Mouse (Mus musculus) thymus, adult 2 months (tissue): ENCODE results near the gene Pth2r. TPM values are rescaled to one million over a fixed set of nuclear protein-coding genes. Genes with fewer than 3 reads are reported as not detected.

Source experiments
- DNase-seq: peaks from one replicate; pipeline ENCODE4 v3.0.0; 2021
- H3K27ac ChIP-seq: fragments of 200-500 bp; 2 replicates; pipeline ENCODE4 v1.5.1; 2012; ENCODE audit warnings: low read length, control low read depth; ENCODE audit not compliant: control insufficient read depth, insufficient read depth
- H3K27me3 ChIP-seq: fragments of 200-500 bp; 2 replicates; pipeline ENCODE4 v1.6.1; 2012; ENCODE audit warnings: mild to moderate bottlenecking, low read length, moderate library complexity, mixed read lengths; ENCODE audit not compliant: control insufficient read depth, insufficient read depth
- H3K36me3 ChIP-seq: fragments of 200-500 bp; 2 replicates; pipeline ENCODE4 v1.6.1; 2012; ENCODE audit warnings: mild to moderate bottlenecking, low read length, moderate library complexity; ENCODE audit not compliant: control insufficient read depth, insufficient read depth
- H3K4me1 ChIP-seq: fragments of 200-500 bp; replicated peaks from 2 replicates; pipeline ENCODE4 v1.6.1; 2012; ENCODE audit warnings: low read length; ENCODE audit not compliant: control insufficient read depth, insufficient read depth
- H3K4me3 ChIP-seq: fragments of 200-500 bp; 2 replicates; pipeline ENCODE4 v1.5.1; 2012; ENCODE audit warnings: mild to moderate bottlenecking, low read length, control low read depth, moderate library complexity; ENCODE audit not compliant: control insufficient read depth, insufficient read depth
- CTCF ChIP-seq: fragments of 200-500 bp; IDR thresholded peaks from 2 replicates; pipeline ENCODE4 v1.5.1; 2012; ENCODE audit warnings: mild to moderate bottlenecking, control low read depth, low read length, moderate library complexity, borderline replicate concordance; ENCODE audit not compliant: control insufficient read depth, poor library complexity, insufficient read depth; ENCODE audit errors: extremely low read depth
- POLR2A ChIP-seq: fragments of 200-500 bp; IDR thresholded peaks from 2 replicates; pipeline ENCODE4 v1.6.1; 2012; ENCODE audit warnings: mild to moderate bottlenecking, low read length, control low read depth, moderate library complexity; ENCODE audit not compliant: control insufficient read depth, poor library complexity, insufficient read depth; ENCODE audit errors: extremely low read depth
- WGBS: fragments of 180-500 bp; shearing (Covaris S2); methylation state at CpG from one replicate; pipeline ENCODE4 v1.1.7; 2018; 5-methylcytosine and 5-hydroxymethylcytosine counted together
- polyA plus RNA-seq: library from polyadenylated mRNA; depleted of rRNA; stranded (reverse); fragments of >200 nt; gene quantifications from 2 replicates; pipeline ENCODE4 v1.2.3, GENCODE M21; 2012

Pth2r gene
- polyA plus RNA-seq, 1 experiment: 0.13 TPM

DNA sequence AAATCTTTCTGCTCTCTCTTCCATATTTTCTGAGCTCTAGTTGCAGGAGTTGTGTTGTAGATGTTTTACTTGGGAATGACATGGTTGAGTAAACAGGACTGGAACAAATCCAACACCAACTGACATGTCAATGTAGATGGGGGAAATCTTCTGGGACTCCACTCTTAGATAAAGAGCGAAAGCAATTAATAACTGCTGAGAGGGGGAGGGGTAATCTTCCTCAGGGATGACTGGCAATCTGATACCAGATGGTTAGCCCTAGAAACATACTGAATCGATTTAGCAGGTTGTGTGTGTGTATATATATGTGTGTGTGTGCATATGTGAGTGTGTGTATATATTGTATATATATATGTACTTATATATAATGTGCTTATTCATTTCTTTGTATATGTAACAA lies 58.4 kb downstream of the Pth2r start:
- Histone ChIP-seq H3K4me3 (no peak overlapping the region), H3K27me3 (no peaks in the 10 kb centered on the region), H3K36me3 (no peaks in the 10 kb centered on the region), H3K27ac (no peak overlapping the region), H3K4me1 (no peaks in the 10 kb centered on the region)
- DNase-seq: no peak
- 78% methylated on average over 2 of the region's 2 CpGs for WGBS
- TF ChIP-seq CTCF (no peak), POLR2A (no peak)

DNA sequence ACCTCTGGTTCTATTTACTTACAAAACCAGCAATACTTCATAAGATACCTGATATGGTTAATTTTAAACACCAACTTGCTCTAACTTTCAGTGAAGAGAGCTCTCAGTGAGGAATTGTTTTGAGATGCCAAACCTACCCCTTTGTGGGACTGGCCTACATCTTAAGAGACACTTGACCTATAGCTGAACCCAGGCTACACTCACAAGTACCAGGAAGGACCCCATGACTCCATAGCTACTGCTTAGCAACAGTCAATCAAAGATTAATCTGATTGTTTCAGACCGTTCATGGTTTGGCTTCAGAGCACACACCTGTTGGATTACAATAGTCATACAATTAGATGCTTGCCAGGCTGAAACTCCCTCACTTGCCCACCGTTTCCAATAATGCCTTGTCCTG lies 71.1 kb downstream of the Pth2r start:
- no peak for DNase-seq
- 85% methylated on average over 2 of the region's 2 CpGs for WGBS
- H3K4me3 ChIP-seq: no peak overlapping the region
- no peaks in the 10 kb centered on the region for H3K4me1 ChIP-seq
- no peaks in the 10 kb centered on the region for H3K27me3 ChIP-seq
- H3K36me3 ChIP-seq: no peaks in the 10 kb centered on the region
- no peak overlapping the region for H3K27ac ChIP-seq
- no peak for TF ChIP-seq POLR2A
- no peak for TF ChIP-seq CTCF

DNA sequence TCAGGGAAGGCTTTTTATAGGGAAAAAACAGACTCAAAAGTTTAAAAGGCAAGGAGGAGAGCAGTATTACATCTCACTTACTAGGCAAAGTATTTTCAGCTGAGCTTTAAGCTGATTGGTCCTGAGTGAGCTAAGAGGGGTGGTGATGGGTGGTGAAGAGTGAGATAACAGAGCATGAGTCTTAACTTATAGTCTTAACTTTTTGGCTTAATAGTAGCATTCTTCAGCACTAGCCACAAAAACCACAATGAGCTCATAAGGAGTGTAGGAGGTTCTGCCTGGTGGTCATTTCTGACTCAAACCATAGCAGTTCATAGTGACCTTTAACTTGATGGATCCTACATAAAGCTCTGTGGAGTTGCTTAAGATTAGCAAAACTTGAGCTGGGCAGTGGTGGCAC lies 72.3 kb downstream of the Pth2r start:
- no peak for DNase-seq
- H3K4me3 ChIP-seq: no peak overlapping the region
- TF ChIP-seq CTCF: no peak
- TF ChIP-seq POLR2A: no peak
- H3K36me3 ChIP-seq: no peaks in the 10 kb centered on the region
- H3K27me3 ChIP-seq: no peaks in the 10 kb centered on the region
- H3K27ac ChIP-seq: no peak overlapping the region
- no peaks in the 10 kb centered on the region for H3K4me1 ChIP-seq

DNA sequence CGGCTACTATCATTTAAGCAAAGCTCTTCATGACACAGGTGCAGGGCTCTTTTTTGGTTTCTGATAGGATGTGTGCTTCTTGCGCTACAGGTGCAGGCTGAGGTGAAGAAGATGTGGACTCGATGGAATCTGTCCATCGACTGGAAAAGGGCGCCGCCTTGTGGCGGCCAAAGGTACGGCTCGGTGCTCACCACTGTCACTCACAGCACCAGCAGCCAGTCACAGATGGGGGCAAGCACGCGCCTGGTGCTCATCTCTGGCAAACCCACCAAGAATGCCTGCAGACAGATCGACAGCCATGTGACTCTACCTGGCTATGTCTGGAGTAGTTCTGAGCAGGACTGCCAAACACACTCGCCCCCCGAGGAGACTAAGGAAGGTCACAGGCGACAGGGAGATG lies 106.5 kb downstream of the Pth2r start:
- peak; percentile 29; the same call in 1 of the 2 replicates for TF ChIP-seq CTCF
- TF ChIP-seq POLR2A: no peak
- 40% methylated on average over 15 of the region's 15 CpGs for WGBS
- no peaks in the 10 kb centered on the region for H3K36me3 ChIP-seq
- no peaks in the 10 kb centered on the region for H3K27me3 ChIP-seq
- H3K4me1 ChIP-seq: no peaks in the 10 kb centered on the region
- DNase-seq: peak; percentile 2
- H3K4me3 ChIP-seq: no peak overlapping the region
- H3K27ac ChIP-seq: no peak overlapping the region

DNA sequence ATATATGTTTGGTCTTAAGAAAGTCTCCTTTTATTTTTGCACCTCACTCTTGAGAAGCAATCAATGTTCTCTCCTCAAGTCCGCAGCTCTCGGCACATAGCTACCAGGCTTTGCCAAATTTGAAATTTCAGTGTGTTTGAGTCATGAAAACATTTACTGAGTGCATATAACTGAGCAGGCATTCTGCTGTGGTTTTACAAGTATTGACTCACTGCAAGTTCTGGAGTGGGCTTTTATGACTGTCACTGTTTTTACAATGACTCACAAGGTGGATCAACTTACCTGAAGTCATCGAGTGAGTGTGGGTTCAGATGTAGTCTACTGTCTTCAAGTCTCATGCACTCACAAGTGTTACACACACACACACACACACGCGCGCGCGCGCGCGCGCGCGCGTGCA lies 107.8 kb downstream of the Pth2r start:
- no peak overlapping the region for H3K4me3 ChIP-seq
- H3K27me3 ChIP-seq: no peaks in the 10 kb centered on the region
- 97% methylated on average over 15 of the region's 15 CpGs for WGBS
- no peaks in the 10 kb centered on the region for H3K36me3 ChIP-seq
- DNase-seq: no peak
- no peak overlapping the region for H3K27ac ChIP-seq
- no peaks in the 10 kb centered on the region for H3K4me1 ChIP-seq
- TF ChIP-seq CTCF: no peak
- TF ChIP-seq POLR2A: no peak

DNA sequence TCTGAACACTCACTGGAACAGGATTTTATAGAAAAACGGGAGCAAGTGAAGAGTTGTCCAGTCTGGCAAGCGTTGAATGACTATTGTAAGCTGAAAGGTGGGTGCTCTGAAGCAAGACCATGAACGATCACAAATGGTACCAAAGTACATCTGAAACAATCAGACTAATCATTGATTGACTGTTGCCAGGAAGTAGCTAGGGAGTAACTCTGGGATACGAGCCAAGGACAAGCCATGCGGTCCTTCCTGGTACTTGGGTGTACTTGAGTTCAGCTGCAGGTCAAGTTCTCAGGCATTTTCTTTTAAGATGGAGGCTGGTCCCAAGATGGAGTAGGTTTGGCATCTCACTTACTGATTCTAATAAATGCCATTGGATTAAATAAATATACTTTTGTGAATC lies 125.6 kb downstream of the Pth2r start:
- no peak overlapping the region for H3K27ac ChIP-seq

DNA sequence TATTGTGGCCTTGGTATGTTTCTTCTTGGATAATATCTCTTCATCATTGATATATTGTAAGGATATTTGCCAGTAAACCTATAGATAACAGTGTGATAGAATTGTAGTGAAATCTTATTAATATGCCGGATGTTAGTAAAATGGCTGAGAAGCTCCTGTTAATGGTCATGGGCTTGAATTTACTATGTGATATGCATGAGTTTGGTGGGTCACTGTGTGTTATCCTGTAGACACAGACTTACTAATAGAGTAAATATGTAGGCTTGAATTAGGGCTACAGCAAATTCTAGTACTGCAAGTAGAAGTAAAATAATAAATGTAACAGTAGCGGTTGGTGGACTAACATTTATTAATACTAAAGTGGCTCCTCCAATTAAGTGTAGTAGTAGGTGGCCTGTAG lies 139.1 kb downstream of the Pth2r start:
- TF ChIP-seq CTCF: no peak
- no peak for TF ChIP-seq POLR2A
- Histone ChIP-seq H3K27me3 (no peaks in the 10 kb centered on the region), H3K36me3 (no peaks in the 10 kb centered on the region), H3K4me3 (no peak overlapping the region), H3K27ac (no peak overlapping the region), H3K4me1 (no peaks in the 10 kb centered on the region)
- no peak for DNase-seq
- WGBS: 98% methylated on average over 2 of the region's 2 CpGs

More for the DNA sequence above, 125.6 kb downstream of the Pth2r start:
- H3K4me1 ChIP-seq: no peaks in the 10 kb centered on the region
- no peaks in the 10 kb centered on the region for H3K36me3 ChIP-seq
- H3K27me3 ChIP-seq: no peaks in the 10 kb centered on the region
- no peak for TF ChIP-seq POLR2A
- no peak for TF ChIP-seq CTCF
- H3K4me3 ChIP-seq: no peak overlapping the region
- DNase-seq: no peak
- 90% methylated on average over 5 of the region's 5 CpGs for WGBS
